Mouse (Mus musculus) thymus, adult 2 months (tissue): ENCODE results near the gene Gm20388.

ENCODE experiments used
- CTCF ChIP-seq: fragments of 200-500 bp; IDR thresholded peaks from 2 replicates; pipeline ENCODE4 v1.5.1; 2012; ENCODE audit warnings: mild to moderate bottlenecking, control low read depth, low read length, moderate library complexity, borderline replicate concordance; ENCODE audit not compliant: control insufficient read depth, poor library complexity, insufficient read depth; ENCODE audit errors: extremely low read depth
- POLR2A ChIP-seq: fragments of 200-500 bp; IDR thresholded peaks from 2 replicates; pipeline ENCODE4 v1.6.1; 2012; ENCODE audit warnings: mild to moderate bottlenecking, low read length, control low read depth, moderate library complexity; ENCODE audit not compliant: control insufficient read depth, poor library complexity, insufficient read depth; ENCODE audit errors: extremely low read depth

DNA sequence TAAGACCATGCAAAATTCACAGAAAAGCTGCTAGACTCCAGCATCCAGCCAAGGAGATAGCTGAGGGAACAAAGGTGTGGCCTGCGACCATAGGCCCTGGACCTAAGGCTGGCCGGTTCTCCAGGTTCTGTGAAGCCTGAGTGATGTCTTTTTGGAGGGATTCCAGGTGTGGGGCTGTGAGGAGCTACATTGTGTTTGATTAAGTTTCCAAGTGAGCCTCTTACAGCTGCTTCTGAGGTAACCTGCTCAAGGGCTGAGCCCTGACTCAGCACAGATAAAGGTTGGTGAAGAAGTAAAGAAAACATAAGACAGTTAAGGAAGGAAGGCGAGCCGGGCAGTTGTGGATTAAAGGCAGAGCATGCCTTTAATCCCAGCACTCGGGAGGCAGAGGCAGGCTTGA lies 3591.6 kb downstream of the Gm20388 start:
- no peak for TF ChIP-seq CTCF
- no peak for TF ChIP-seq POLR2A
